Mouse (Mus musculus) liver, embryonic 14.5 days (tissue): Measurements from ENCODE around the gene Stxbp6. TPM values are rescaled to one million over a fixed set of nuclear protein-coding genes. Genes with fewer than 3 reads are reported as not detected.

ENCODE experiments used
- ATAC-seq: fragments of 200-750 bp; cut with Nextera tagmentation; 2 replicates; pipeline ENCODE4 v1.8.0; 2017; ENCODE audit warnings: moderate number of reproducible peaks, mild to moderate bottlenecking, moderate library complexity; ENCODE audit not compliant: insufficient read depth
- DNase-seq, 3 experiments: peaks; one replicate each; pipeline ENCODE4 v3.0.0-alpha.2; 2012 to 2013; ENCODE audit warnings: low read depth in 3 of 3, low spot score in 3 of 3
- H3K27ac ChIP-seq: fragments of 300-500 bp; sonication (generic); 2 replicates; pipeline ENCODE4 v1.5.1; 2014; ENCODE audit warnings: moderate library complexity, mild to moderate bottlenecking, control low read depth, inconsistent platforms
- H3K27me3 ChIP-seq: fragments of 300-500 bp; sonication (generic); 2 replicates; pipeline ENCODE4 v1.6.1; 2014; ENCODE audit warnings: mild to moderate bottlenecking, low read length, moderate library complexity; ENCODE audit not compliant: control insufficient read depth, insufficient read depth
- H3K36me3 ChIP-seq: fragments of 300-500 bp; sonication (generic); replicated peaks from 2 replicates; pipeline ENCODE4 v1.6.1; 2014; ENCODE audit warnings: low read depth; ENCODE audit not compliant: control insufficient read depth, insufficient read depth
- H3K4me1 ChIP-seq, 2 experiments: fragments of 200-500 bp in 1 of 2; fragments of 300-500 bp in 1 of 2; sonication (generic) in 1 of 2; replicated peaks; 2 replicates each; pipeline ENCODE4 v1.6.1; 2012 to 2014; ENCODE audit warnings: antibody characterized with exemption in 1 of 2, inconsistent platforms in 1 of 2, low read length in 1 of 2; ENCODE audit not compliant: control insufficient read depth in 2 of 2, insufficient read depth in 2 of 2
- H3K4me2 ChIP-seq: fragments of 300-500 bp; sonication (generic); 2 replicates; pipeline ENCODE4 v1.6.1; 2014; ENCODE audit warnings: low read depth, mild to moderate bottlenecking, control low read depth, moderate library complexity
- H3K4me3 ChIP-seq, 2 experiments: fragments of 200-500 bp in 1 of 2; fragments of 300-500 bp in 1 of 2; sonication (generic) in 1 of 2; 2 replicates each; pipeline ENCODE4 v1.5.1; 2012 to 2014; ENCODE audit warnings: low read depth in 2 of 2, low read length in 2 of 2, mild to moderate bottlenecking in 2 of 2, control low read depth in 1 of 2, inconsistent platforms in 1 of 2, moderate library complexity in 1 of 2; ENCODE audit not compliant: insufficient read depth in 1 of 2
- H3K9ac ChIP-seq: fragments of 300-500 bp; sonication (generic); replicated peaks from 2 replicates; pipeline ENCODE4 v1.6.1; 2014; ENCODE audit warnings: mild to moderate bottlenecking, control low read depth, moderate library complexity
- H3K9me3 ChIP-seq: fragments of 300-500 bp; sonication (generic); 2 replicates; pipeline ENCODE4 v1.6.1; 2016; ENCODE audit warnings: low read length, mixed read lengths; ENCODE audit not compliant: control insufficient read depth
- CTCF ChIP-seq: IDR thresholded peaks from 2 replicates; pipeline ENCODE4 v1.5.1; 2016; ENCODE audit warnings: antibody characterized with exemption, low read depth, control low read depth
- EP300 ChIP-seq: IDR thresholded peaks from 2 replicates; pipeline ENCODE4 v1.6.1; 2016; ENCODE audit warnings: antibody characterized with exemption, low read depth
- WGBS: fragments of 180-500 bp; shearing (Covaris S2); extraction: QIAGEN DNeasy Blood & Tissue Kit; methylation state at CpG from one replicate; pipeline ENCODE4 v1.1.7; 2014; ENCODE audit not compliant: insufficient replicate concordance; 5-methylcytosine and 5-hydroxymethylcytosine counted together
- polyA plus RNA-seq, 2 experiments: library from polyadenylated mRNA; depleted of rRNA in 1 of 2; stranded (reverse) in 1 of 2; unstranded in 1 of 2; fragments of >200 nt; fragmentation: Nextera tagmentation in 1 of 2; extraction: Ambion mirVana in 1 of 2; gene quantifications; 2 replicates each; pipeline versions ENCODE4 v1.2.1 to v1.2.3; 2012 to 2014

Stxbp6 gene
- polyA plus RNA-seq, 2 experiments = 2.6 to 3.0 TPM

- H3K9ac ChIP-seq = no peak overlapping the region
- H3K27me3 ChIP-seq = no peaks in the 10 kb centered on the region
- H3K4me1 ChIP-seq = no peaks in the 10 kb centered on the region
- TF ChIP-seq CTCF = no peak
- no peak overlapping the region for H3K27ac ChIP-seq
- ATAC-seq (no peak), DNase-seq (no peak)
- H3K36me3 ChIP-seq = no peaks in the 10 kb centered on the region
- H3K9me3 ChIP-seq = no peaks in the 10 kb centered on the region
- no peak overlapping the region for H3K4me2 ChIP-seq
- no peak overlapping the region for H3K4me3 ChIP-seq
- 59% methylated on average over 11 of the region's 11 CpGs for WGBS
Measured at GRCm38 (mm10) chr12:45011436-45012089, 62.9 kb downstream of the Stxbp6 start.

GRCm38 (mm10) chr12:45011006-45011405 lies 63.5 kb downstream of the Stxbp6 start:
- TF ChIP-seq EP300 = no peak
- TF ChIP-seq CTCF = no peak

GRCm38 (mm10) chr12:45009984-45010611 lies 64.4 kb downstream of the Stxbp6 start:
- Histone ChIP-seq H3K36me3 (no peaks in the 10 kb centered on the region), H3K9me3 (no peaks in the 10 kb centered on the region), H3K4me1 (no peaks in the 10 kb centered on the region), H3K27ac (no peak overlapping the region), H3K4me2 (no peak overlapping the region), H3K4me3 (no peak overlapping the region), H3K27me3 (no peaks in the 10 kb centered on the region), H3K9ac (no peak overlapping the region)
- no peak for TF ChIP-seq EP300
- no peak for TF ChIP-seq CTCF
- WGBS = 58% methylated on average over 2 of the region's 2 CpGs
- no peak for DNase-seq
- no peak for ATAC-seq

More at GRCm38 (mm10) chr12:45011006-45011405, 63.5 kb downstream of the Stxbp6 start:
- Histone ChIP-seq H3K9me3 (no peaks in the 10 kb centered on the region), H3K4me3 (no peak overlapping the region), H3K27ac (no peak overlapping the region), H3K4me1 (no peaks in the 10 kb centered on the region), H3K9ac (no peak overlapping the region), H3K4me2 (no peak overlapping the region), H3K36me3 (no peaks in the 10 kb centered on the region), H3K27me3 (no peaks in the 10 kb centered on the region)
- no peak for DNase-seq
- no peak for ATAC-seq

- no peak overlapping the region for H3K4me3 ChIP-seq
- no peaks in the 10 kb centered on the region for H3K4me1 ChIP-seq
- no peak overlapping the region for H3K9ac ChIP-seq
- no peaks in the 10 kb centered on the region for H3K36me3 ChIP-seq
- TF ChIP-seq EP300 = no peak
- no peak for TF ChIP-seq CTCF
- no peak for ATAC-seq
- no peaks in the 10 kb centered on the region for H3K9me3 ChIP-seq
- 57% methylated on average over 2 of the region's 2 CpGs for WGBS
- H3K4me2 ChIP-seq = no peak overlapping the region
- no peak for DNase-seq
- H3K27ac ChIP-seq = no peak overlapping the region
- no peaks in the 10 kb centered on the region for H3K27me3 ChIP-seq
Measured at GRCm38 (mm10) chr12:45006569-45006968, 67.9 kb downstream of the Stxbp6 start.

- no peak for ATAC-seq
- Histone ChIP-seq H3K9ac (no peak overlapping the region), H3K4me1 (no peaks in the 10 kb centered on the region), H3K36me3 (no peaks in the 10 kb centered on the region), H3K4me2 (no peak overlapping the region), H3K27ac (no peak overlapping the region), H3K9me3 (no peaks in the 10 kb centered on the region), H3K4me3 (no peak overlapping the region), H3K27me3 (no peaks in the 10 kb centered on the region)
- DNase-seq = no peak
- TF ChIP-seq CTCF = no peak
- no peak for TF ChIP-seq EP300
- 57% methylated on average over 4 of the region's 4 CpGs for WGBS
Measured at GRCm38 (mm10) chr12:45006049-45006448, 68.5 kb downstream of the Stxbp6 start.
